Mouse (Mus musculus) heart, embryonic 16.5 days (tissue): ENCODE data around the gene Rac1. TPM values are rescaled to one million over a fixed set of nuclear protein-coding genes. Genes with fewer than 3 reads are reported as not detected.
A peak's percentile ranks its signal among the peaks of the same experiment; 100 is the strongest.
"Not testable (repeated sequence)": the region's sequence is repeated elsewhere in the genome, so short reads cannot be mapped to it uniquely, and the experiment has no call there.

Source experiments
- ATAC-seq: fragments of 200-750 bp; cut with Nextera tagmentation; replicated peaks from 2 replicates; pipeline ENCODE4 v1.8.0; 2017; ENCODE audit warnings: moderate number of reproducible peaks; ENCODE audit not compliant: insufficient read depth, low FRiP score; ENCODE audit errors: extremely low read depth
- H3K27ac ChIP-seq: fragments of 300-500 bp; sonication (generic); 2 replicates; pipeline ENCODE4 v1.5.1; 2014; ENCODE audit warnings: mild to moderate bottlenecking, low read length, control low read depth, moderate library complexity
- H3K27me3 ChIP-seq: fragments of 300-500 bp; sonication (generic); 2 replicates; pipeline ENCODE4 v1.6.1; 2014; ENCODE audit warnings: low read length, mixed read lengths; ENCODE audit not compliant: control insufficient read depth, insufficient read depth
- H3K36me3 ChIP-seq: fragments of 300-500 bp; sonication (generic); 2 replicates; pipeline ENCODE4 v1.6.1; 2014; ENCODE audit not compliant: control insufficient read depth, insufficient read depth
- H3K4me1 ChIP-seq: fragments of 300-500 bp; sonication (generic); 2 replicates; pipeline ENCODE4 v1.6.1; 2014; ENCODE audit warnings: low read length, mixed read lengths; ENCODE audit not compliant: control insufficient read depth, insufficient read depth
- H3K4me2 ChIP-seq: fragments of 300-500 bp; sonication (generic); 2 replicates; pipeline ENCODE4 v1.6.1; 2014; ENCODE audit warnings: low read depth, mild to moderate bottlenecking, control low read depth, low read length
- H3K4me3 ChIP-seq: fragments of 300-500 bp; sonication (generic); 2 replicates; pipeline ENCODE4 v1.5.1; 2014; ENCODE audit warnings: mild to moderate bottlenecking, control low read depth, low read length
- H3K9ac ChIP-seq: fragments of 300-500 bp; sonication (generic); 2 replicates; pipeline ENCODE4 v1.6.1; 2014; ENCODE audit warnings: low read length, control low read depth
- H3K9me3 ChIP-seq: fragments of 300-500 bp; sonication (generic); replicated peaks from 2 replicates; pipeline ENCODE4 v1.6.1; 2016; ENCODE audit warnings: low read length; ENCODE audit not compliant: control insufficient read depth
- WGBS: fragments of 180-500 bp; shearing (Covaris S2); extraction: QIAGEN DNeasy Blood & Tissue Kit; methylation state at CpG from one replicate; pipeline ENCODE4 v1.1.7; 2014; 5-methylcytosine and 5-hydroxymethylcytosine counted together
- polyA plus RNA-seq: library from polyadenylated mRNA; unstranded; fragments of >200 nt; fragmentation: Nextera tagmentation; extraction: Ambion mirVana; gene quantifications from 2 replicates; pipeline ENCODE4 v1.2.1, GENCODE M21; 2015

Gene Rac1
- 340 and 342 TPM in 2 replicates for polyA plus RNA-seq

GRCm38 (mm10) chr5:143527486-143528307 is at the start of gene Rac1:
TSS of gene Rac1 (minus strand) at chr5:143528036.
- WGBS = under 1% methylated on average over 100 of the region's 105 CpGs
- Histone ChIP-seq H3K27me3 (no peaks in the 10 kb centered on the region), H3K36me3 (no peaks in the 10 kb centered on the region; the same call in 1 of the 2 replicates), H3K9ac (peak within 1 kb of the TSS; percentile 99), H3K9me3 (no peaks in the 10 kb centered on the region), H3K4me2 (peak within 1 kb of the TSS; percentile 92), H3K4me3 (peak within 1 kb of the TSS; percentile 86), H3K4me1 (peaks cover 29% of the 10 kb centered on the region), H3K27ac (peak within 1 kb of the TSS; percentile 99)
- peak; percentile 96 for ATAC-seq

DNA sequence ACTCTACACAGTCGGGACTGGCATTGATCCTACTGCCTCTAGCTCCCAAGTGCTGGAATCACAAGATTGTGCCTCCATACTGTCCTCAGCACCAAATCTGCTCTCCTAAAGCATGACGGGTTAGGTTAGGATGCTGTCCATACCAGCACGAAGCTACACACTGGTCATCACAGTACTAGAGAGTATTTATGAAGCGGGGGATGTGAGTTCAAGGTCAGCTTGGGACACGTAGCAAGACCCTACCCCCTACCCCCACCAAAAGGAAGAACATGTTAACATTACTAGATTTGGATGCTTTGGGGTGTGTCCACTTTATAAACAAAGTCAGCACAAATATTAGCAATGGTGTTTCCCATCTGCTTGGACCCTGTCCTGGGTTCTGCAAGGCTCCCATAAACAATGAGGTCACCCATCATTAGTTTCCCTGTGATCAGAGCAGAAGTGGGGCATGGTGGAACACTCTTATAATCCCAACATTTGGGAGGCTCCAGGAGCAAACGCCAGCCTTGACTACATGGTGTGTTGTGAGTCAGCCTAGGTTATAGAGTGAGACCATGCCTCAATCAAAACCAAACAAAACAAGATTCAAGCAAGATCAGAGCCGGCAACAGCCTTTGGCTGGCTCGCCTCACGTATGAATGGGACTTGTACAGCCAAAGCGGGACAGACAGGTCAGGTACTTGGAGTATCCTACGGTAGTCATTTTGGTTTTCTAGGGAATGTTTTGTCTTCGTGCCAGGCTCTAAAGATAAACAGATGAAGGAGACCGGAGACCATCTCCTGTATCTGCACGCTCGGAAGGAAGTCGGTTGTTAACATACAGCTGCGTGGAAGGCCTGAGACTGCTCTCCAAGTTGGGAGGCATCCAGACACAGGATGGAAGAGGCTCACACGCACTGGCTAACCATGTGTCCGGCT is 46.7 kb upstream of the Rac1 start:
- no peak overlapping the region for H3K4me2 ChIP-seq
- 67% methylated on average over 19 of the region's 19 CpGs for WGBS
- H3K27ac ChIP-seq = peak overlapping the region; percentile 33

GRCm38 (mm10) chr5:143573067-143573466 is 45.2 kb upstream of the Rac1 start:
- WGBS = 94% methylated on average over 4 of the region's 4 CpGs
- H3K36me3 ChIP-seq = no peaks in the 10 kb centered on the region
- no peak overlapping the region for H3K9ac ChIP-seq
- peaks cover 8% of the 10 kb centered on the region for H3K4me1 ChIP-seq
- no peak overlapping the region for H3K27ac ChIP-seq
- H3K4me2 ChIP-seq = no peak overlapping the region
- no peaks in the 10 kb centered on the region for H3K9me3 ChIP-seq
- H3K27me3 ChIP-seq = no peaks in the 10 kb centered on the region
- ATAC-seq = no peak
- no peak overlapping the region for H3K4me3 ChIP-seq

More for the DNA sequence above, 46.7 kb upstream of the Rac1 start:
- no peaks in the 10 kb centered on the region for H3K36me3 ChIP-seq
- no peak overlapping the region for H3K4me3 ChIP-seq
- no peaks in the 10 kb centered on the region for H3K27me3 ChIP-seq
- no peak overlapping the region for H3K9ac ChIP-seq
- no peak for ATAC-seq
- H3K4me1 ChIP-seq = peaks cover 8% of the 10 kb centered on the region
- H3K9me3 ChIP-seq = no peaks in the 10 kb centered on the region

GRCm38 (mm10) chr5:143572195-143572594 is 44.4 kb upstream of the Rac1 start:
- Histone ChIP-seq H3K27ac (peak overlapping the region; percentile 73), H3K36me3 (no peaks in the 10 kb centered on the region), H3K4me2 (no peak overlapping the region), H3K4me1 (peaks cover 8% of the 10 kb centered on the region), H3K27me3 (no peaks in the 10 kb centered on the region), H3K9ac (no peak overlapping the region), H3K9me3 (no peaks in the 10 kb centered on the region), H3K4me3 (no peak overlapping the region)
- ATAC-seq = peak; percentile 71
- 61% methylated on average over 5 of the region's 5 CpGs for WGBS

GRCm38 (mm10) chr5:143567860-143568259 is 40.0 kb upstream of the Rac1 start:
- Histone ChIP-seq H3K27ac (no peak overlapping the region), H3K9ac (no peak overlapping the region), H3K36me3 (no peaks in the 10 kb centered on the region), H3K27me3 (no peaks in the 10 kb centered on the region), H3K4me3 (no peak overlapping the region), H3K4me2 (no peak overlapping the region), H3K4me1 (peaks cover 8% of the 10 kb centered on the region), H3K9me3 (no peaks in the 10 kb centered on the region)
- ATAC-seq = no peak
- WGBS = 13% methylated on average over 6 of the region's 6 CpGs

- H3K9me3 ChIP-seq = no peaks in the 10 kb centered on the region
- no peak overlapping the region for H3K9ac ChIP-seq
- 84% methylated on average over 5 of the region's 5 CpGs for WGBS
- H3K27me3 ChIP-seq = no peaks in the 10 kb centered on the region
- ATAC-seq = no peak
- H3K36me3 ChIP-seq = no peaks in the 10 kb centered on the region
- peaks cover 11% of the 10 kb centered on the region for H3K4me1 ChIP-seq
- H3K4me3 ChIP-seq = no peak overlapping the region
- no peak overlapping the region for H3K27ac ChIP-seq
- H3K4me2 ChIP-seq = no peak overlapping the region
Observed at GRCm38 (mm10) chr5:143567258-143567670, 39.4 kb upstream of the Rac1 start.

DNA sequence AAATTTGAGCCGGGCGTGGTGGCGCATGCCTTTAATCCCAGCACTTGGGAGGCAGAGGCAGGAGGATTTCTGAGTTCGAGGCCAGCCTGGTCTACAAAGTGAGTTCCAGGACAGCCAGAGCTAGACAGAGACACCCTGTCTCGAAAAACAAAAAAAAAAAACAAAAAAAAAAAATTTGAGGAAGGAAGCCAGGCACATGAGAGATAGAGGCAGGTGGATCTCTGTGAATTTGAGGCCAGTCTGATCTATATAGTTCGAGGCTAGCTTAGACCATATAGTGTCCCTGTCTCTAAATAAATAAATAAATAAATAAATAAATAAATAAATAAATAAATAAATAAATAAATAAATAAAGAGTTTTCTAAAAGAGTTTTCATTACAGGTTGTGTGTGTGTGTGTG is 39.0 kb upstream of the Rac1 start:
- not testable (repeated sequence) for H3K9ac ChIP-seq, ATAC-seq, H3K36me3 ChIP-seq, H3K4me3 ChIP-seq, H3K27me3 ChIP-seq, H3K27ac ChIP-seq, H3K4me2 ChIP-seq, H3K9me3 ChIP-seq
- WGBS = 84% methylated on average over 6 of the region's 6 CpGs
- peaks cover 15% of the 10 kb centered on the region for H3K4me1 ChIP-seq

GRCm38 (mm10) chr5:143561544-143562185 is 33.8 kb upstream of the Rac1 start:
- no peaks in the 10 kb centered on the region for H3K36me3 ChIP-seq
- WGBS = 48% methylated on average over 14 of the region's 14 CpGs
- H3K4me2 ChIP-seq = peak overlapping the region; percentile 21
- peak overlapping the region; percentile 6; the same call in 1 of the 2 replicates for H3K9ac ChIP-seq
- H3K27me3 ChIP-seq = no peaks in the 10 kb centered on the region
- H3K4me1 ChIP-seq = peaks cover 42% of the 10 kb centered on the region
- H3K27ac ChIP-seq = peak overlapping the region; percentile 88
- ATAC-seq = peak; percentile 78
- no peaks in the 10 kb centered on the region for H3K9me3 ChIP-seq
- H3K4me3 ChIP-seq = no peak overlapping the region
